Mouse (Mus musculus) frontal cortex, postnatal 14 days (tissue): ENCODE data around the gene Tcaf3.

Source experiments
- DNase-seq, 2 experiments: peaks; one replicate each; pipeline ENCODE4 v3.0.0; 2022; ENCODE audit warnings: low spot score in 2 of 2

Gene Tcaf3

DNA sequence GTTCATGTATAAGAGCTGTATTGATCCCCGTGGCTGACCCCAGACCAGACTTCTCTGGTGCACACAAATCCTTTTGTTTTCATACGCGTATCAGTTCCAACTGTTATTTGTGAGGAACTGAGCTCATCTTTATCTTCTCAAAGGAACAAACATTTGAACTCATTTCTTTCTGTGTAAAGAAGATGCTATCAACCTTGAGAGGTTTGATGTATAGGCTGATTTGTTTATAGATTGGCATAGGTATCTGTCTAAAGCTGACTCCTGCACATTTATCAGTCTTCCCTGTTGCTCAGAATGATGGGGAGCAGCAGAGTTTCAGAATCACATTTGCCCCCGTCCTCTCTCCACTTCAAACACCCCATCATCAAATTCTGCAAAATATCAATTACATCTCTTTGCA, at the start of gene Tcaf3:
Tcaf3 (minus strand) TSS at position 101 of the 400 bp plus-strand sequence.
- DNase-seq: no peak

DNA sequence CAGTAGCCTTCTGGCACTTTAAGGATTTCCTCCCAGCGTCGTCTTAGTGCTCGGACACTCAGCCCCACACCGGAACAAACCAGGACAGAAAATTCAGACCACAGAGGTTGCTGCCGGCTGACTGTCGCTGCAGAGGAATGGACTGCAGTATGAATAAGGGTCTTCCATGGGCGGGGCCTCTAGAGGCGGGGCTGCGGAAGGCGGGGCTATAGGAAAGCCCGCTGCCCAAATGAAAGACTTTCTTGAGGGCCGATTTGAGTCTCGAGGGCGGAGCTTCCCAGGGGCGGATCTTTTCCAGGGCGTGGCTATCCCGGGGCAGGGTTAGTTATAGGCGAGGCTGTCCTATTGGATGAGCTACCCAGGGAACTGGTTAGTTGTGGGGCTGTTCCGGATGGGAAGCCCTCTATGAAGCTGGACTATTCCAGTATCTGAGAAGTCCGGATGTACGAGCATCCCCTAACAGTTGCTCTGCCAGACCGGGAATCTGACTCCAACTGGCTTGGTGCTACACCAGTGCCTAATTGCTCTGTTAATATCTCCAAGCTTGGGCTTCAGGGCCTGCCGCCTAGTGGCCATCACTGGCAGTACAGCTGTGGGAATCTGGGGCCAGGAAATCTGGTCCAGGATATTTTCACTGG, 47.5 kb upstream of the Tcaf3 start, which contains the start of gene Tcaf2:
Tcaf2 (minus strand) TSS at position 343 of the 638 bp plus-strand sequence.
- peak; percentile 37 to 51 for DNase-seq

GRCm38 (mm10) chr6:42634393-42634792, 36.9 kb upstream of the Tcaf3 start:
- no peak for DNase-seq

DNA sequence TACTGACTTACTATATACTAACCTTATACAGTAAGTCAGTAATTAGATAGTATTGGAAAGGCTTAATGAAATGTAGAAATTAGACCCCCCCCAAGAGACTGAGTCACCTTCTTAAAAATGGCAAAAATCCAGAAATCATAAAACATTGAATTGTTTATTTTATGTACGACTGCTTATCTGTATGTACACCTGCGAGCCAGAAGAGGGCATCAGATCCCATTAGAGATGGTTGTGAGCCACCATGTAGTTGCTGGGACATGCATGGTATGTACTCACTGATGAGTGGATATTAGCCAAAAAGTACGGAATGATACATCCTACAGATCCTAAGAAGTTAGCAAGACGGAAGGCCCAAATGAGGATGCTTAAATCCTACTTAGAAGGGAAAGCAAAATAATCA, 33.9 kb upstream of the Tcaf3 start:
- no peak for DNase-seq

DNA sequence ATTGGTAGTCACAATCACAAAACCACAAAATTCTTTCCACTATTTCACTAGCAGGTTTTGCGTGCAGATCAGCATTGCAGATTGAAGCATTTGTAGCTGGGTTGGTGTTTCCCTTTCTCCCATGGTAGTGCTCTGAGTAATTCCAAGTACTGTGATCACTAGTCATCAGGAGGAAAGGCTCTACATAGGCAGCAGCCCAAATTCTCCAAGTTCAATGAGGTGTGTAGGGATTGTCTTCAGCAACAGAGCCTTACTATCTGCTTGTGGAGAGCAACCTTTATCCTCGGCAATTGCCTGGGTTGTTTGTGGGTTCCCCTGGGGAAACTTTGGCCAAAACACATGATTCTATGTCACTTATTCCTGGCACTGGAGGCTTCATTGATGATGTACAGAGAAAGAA, 19.4 kb upstream of the Tcaf3 start:
- no peak for DNase-seq

DNA sequence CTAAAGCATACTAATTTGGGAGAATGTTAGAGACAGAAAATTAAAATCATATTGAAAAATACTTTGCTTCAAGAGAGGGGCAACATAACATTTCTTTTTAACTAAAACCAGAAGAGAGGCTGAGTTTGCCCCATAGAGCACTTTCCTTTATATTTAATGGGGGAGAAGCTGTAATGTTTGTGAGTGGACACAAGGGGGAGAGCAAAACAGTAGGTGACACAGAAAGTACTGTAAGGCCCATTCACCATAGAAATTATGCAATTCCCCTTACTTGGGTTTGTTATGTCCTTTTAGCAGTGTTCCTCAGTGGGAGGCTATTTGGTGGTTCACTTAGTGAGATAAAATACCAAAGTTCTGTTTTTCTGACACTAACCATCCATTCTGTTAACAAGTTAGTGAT, 14.7 kb upstream of the Tcaf3 start:
- no peak for DNase-seq

DNA sequence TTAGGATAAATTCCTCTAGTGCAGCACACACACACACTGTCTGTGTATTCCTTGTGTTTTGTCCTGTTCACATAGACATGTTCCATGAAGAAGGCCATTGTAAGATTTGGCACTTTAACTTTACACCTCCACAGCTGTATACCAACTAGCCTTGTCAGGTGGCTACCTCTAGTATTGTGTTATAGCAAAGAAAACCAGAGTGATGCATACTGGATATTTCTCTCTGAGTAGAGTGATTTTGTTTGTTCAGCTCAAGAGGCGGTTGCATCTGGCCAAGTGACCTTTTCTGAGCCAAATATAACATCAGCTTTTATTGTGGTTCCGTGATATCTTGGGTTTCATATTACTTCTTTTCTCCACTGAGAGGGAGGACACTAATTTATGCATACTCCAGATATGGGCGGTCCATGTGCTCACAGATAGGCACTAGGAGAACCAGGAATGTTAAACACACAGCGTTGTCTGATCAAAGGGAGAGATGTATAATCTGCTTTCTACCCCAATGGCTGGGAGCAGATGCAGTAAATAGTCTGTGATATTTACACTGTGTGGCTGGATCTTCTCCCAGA, 13.5 kb upstream of the Tcaf3 start:
- DNase-seq: no peak

DNA sequence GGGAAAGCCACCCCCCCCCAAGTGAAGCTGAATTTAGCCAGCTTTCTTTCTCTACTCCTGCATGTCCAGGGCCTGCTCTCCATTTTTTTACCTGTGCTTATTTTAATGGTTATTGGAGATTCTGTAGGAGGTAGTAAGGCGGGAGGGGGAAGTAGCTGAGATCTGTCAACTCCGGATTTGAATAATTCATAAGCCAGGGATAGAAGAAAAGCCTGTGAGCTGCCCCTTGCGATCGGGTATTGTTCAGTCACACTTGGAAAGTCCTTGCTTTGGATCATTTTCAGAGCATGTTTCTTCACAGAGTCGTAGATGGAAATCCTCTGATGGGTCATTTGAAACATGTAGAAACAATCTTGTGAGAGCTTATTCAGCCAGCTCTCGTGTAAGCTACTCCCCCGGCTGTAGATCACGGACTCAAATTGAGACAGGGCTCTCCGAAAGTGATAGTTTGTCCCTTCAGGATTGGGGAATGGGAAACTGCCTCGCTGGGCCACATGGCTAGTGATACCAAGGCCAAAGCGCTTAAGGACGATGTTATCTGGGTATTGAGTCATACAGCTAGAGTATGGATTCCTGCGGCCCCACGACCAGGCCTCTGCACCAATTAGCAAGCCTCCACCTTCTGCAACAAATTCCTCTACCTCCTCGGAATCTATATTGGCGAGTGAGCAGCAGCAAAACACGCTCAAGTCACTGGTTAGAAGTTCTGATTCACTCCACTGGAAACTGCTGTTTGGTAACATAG, 4.2 kb downstream of the Tcaf3 start:
- no peak for DNase-seq

- no peak for DNase-seq
These were observed 10.9 kb downstream of the Tcaf3 start for GRCm38 (mm10) chr6:42586569-42586968.

DNA sequence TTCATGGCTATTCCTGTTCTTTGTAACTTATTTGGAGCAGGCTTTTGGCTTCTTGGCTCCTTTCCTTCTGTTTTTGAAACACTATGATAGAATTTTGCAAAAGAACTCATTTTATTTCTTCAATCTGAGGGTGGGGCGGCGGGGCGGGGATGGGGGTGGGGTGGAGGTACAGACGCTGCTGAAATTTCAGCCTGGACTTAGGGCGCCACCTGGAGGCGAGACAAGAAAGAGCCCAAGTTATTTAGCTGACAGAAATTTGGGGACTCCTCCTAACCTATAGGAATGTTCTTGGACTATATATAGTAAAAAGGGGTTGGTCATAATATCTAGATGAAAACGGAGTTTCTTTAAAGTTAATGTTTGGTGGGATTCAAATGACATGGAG, 14.0 kb downstream of the Tcaf3 start:
- DNase-seq: peak; percentile 13 to 62

DNA sequence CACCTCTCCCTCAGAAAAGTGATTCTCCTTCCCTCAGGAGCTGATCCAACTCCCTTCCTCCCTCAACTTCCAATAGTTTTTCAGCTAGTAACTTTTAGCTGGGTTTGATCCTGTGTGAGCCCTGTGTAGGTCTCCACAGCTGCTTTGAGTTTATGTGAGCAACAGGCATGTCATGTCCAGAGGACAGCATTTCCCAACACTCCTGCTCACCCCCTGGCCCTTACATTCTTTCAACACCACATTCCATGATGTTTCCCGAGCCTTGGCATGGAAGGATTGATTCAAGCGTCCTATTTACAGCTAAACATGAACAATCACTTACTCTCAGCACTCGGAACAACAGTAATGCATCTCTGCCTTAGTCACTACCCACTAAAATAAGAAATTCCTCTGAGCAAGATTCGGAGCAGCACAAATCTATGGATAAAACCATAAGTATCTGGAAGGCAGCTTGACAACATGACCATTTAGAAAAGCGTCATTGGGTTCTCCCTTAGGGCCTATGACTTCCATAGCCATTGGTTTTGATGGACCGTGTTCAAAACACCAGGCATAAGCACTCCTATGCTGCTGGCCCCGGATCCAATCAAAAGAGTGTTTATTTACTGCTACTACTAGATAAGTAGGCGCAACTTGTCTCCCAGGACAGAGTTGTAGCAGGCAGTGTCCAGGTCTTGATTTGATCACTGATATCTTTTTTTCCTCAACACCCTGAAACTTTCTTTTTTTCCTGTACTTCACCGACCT, 14.6 kb downstream of the Tcaf3 start:
- DNase-seq: no peak

GRCm38 (mm10) chr6:42578678-42579077, 18.8 kb downstream of the Tcaf3 start:
- no peak for DNase-seq

GRCm38 (mm10) chr6:42577433-42577832, 20.1 kb downstream of the Tcaf3 start:
- DNase-seq: no peak

DNA sequence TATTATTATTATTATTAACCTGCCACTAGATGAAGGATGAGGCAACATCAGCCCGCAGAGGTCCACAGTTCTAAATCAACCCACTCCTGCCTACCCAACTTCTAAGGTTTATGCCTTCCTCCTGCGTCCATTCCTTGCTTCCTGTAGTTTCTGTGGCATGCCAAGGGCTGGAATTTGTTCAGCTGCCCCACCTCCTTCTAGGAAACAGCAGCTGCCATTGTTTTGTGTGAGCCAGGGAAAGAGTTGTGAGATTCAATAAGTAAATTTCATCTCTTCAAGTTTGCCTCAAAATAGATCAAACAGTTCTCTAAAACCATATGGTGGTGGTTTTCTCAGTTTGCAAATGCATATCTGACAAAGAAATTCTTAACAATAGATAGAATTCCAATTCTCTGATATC, 29.3 kb downstream of the Tcaf3 start:
- DNase-seq: no peak

DNA sequence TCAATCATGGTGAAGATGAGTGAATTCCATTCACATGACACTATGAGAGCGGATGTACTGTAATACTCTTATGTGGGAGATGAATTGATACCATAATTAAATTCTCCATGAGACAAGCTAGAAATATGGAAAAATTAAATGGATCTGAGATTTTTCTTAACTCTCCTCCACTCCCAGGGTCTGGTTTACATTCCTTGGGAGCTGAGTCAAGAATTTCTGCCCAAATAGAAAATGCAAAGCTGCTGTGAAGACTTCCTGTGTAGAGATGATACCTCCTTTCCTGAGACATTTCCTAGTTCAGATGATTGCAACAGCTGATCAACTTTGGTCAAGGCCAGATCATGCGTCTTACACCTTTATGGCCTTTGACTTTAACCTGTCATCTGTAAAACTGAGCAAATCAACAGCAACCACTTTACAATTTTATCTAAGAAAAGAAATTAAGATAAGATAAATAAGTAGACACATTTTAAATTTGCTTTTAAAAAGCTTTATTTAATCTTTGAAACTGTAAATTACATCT, 31.4 kb downstream of the Tcaf3 start:
- no peak for DNase-seq

GRCm38 (mm10) chr6:42562280-42562679, 35.2 kb downstream of the Tcaf3 start:
- no peak for DNase-seq

- DNase-seq: no peak
These were observed 36.6 kb downstream of the Tcaf3 start for GRCm38 (mm10) chr6:42560885-42561284.

- no peak for DNase-seq
These were observed 38.9 kb downstream of the Tcaf3 start for GRCm38 (mm10) chr6:42558641-42559040.

GRCm38 (mm10) chr6:42547461-42547860, 50.0 kb downstream of the Tcaf3 start, which contains the start of gene Olfr455:
TSS of gene Olfr455 (minus strand) at chr6:42547587.
- no peak for DNase-seq

- no peak for DNase-seq
These were observed 51.3 kb downstream of the Tcaf3 start for GRCm38 (mm10) chr6:42546180-42546579.

GRCm38 (mm10) chr6:42545451-42545885, 52.0 kb downstream of the Tcaf3 start:
- DNase-seq: no peak

- no peak for DNase-seq
These were observed 52.6 kb downstream of the Tcaf3 start for GRCm38 (mm10) chr6:42544846-42545245.
